Mouse (Mus musculus) ZHBTc4 (cell line): ENCODE data around the gene Zfhx2.

Experiments
- DNase-seq: peaks from one replicate; pipeline ENCODE4 v3.0.0-alpha.2; 2011; ENCODE audit warnings: low read depth, low spot score

Zfhx2 gene

DNA sequence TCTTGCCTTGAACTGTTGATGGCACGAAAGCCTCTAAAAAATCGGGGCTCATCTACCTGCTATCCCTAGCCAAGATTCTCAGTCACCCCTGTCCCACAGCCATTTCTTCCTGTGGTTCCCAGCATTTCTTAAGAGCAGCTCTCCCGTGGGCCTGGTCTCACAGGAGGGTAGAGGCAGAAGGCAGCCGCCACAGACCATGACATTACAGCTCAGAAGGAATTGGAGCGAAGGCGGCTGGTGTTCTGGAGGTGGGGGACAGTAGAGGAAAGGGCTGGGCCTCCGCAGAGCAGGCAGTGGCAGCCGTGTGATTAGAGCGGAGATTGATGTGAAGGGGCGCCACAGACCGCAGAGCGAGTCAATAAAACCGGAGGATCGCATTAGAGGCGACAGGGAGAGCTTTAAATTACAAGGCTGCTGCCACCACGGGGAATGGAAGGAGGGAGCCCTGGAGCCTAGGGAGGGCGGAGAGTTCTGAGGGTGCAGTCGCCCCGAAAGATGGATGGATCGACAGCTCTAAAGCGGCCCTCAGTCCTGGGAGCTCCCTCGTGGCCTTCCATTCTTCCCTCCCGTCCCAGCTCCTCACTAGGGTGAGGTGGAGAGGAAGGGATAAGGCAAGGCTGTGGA lies 13.6 kb downstream of the Zfhx2 start:
- no peak for DNase-seq

- peak; percentile 94 for DNase-seq
These were observed 14.4 kb downstream of the Zfhx2 start for GRCm38 (mm10) chr14:55077481-55078365.

DNA sequence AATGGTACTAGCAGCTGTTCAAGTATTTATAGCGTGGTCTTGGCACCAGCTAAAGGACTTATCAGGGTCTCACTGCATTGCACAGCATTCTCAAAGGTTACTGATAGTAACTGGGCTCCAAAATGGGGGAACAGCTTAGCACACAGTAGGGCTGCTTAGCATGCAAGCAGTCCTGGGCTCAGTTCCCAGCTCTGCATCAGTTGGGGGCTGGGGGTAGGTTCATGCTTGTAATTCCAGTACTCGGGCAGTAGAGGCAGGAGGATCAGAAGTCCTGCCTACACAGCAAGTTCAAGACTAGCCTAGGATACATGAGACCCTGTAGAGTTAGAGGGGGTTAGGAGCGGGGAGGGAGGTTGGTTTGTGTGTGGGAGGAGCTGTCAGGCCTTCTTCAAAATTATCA lies 15.2 kb downstream of the Zfhx2 start:
- DNase-seq = peak; percentile 72

DNA sequence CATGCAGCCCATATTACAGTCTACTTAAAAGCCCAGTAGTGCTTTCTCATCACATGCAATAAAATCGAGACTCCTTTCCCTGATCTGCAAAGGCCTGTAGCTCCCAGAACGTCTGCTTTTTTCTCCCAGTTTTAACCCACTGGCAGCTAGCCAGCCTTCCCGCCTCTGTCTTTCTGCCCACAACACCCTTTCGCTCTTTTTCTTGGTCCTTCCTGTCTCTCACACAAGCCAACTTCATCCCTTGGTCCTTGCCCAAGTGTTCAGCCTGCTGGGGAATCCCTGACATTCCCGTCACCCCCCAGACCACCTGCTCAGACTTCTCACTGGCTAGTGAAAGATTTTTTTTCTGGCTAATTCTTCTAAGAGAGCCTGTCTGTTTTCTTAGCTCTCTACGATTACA lies 15.9 kb downstream of the Zfhx2 start:
- no peak for DNase-seq

- no peak for DNase-seq
These were observed 17.7 kb downstream of the Zfhx2 start for GRCm38 (mm10) chr14:55074416-55074815.

DNA sequence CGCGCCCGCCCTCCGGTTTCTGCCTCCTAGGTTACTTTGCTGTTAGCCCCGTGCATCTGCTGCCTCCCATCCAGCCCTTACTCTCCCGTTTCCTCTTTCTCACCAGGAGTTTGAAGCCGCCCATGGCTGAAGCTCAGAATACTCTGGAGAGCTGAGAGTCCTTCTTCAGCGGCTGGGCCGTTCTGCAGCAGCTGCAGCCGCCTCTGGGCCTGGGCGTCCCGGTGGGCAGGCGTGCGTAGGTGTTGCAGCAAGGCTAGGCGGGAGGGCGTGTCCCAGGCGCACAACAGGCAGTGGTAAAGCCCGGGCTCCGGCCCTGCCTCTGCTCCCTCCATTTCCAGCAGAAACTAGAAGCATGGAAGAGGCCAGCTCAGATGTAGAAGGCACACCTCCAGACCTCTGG lies 20.4 kb downstream of the Zfhx2 start:
- peak; percentile 81 for DNase-seq

DNA sequence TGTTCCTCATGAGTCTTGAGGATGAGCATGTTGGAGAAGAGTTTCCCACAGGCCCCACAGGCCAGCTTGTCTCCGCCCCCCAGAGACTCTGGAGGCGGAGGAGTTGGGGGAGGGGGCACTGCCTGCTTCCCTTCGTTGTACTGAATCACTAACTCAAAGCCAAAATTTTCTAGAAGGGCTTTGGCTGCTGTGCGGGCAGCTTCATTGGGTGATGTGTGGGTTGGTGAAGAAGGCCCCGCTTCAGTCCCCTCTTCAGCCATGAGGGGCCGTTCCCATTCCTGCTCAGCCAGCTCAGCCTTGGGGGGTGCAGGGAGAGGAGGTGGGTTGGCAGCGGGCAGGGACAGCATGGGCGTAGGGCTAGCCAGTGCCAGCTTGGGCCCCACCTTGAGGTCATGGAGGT lies 26.1 kb downstream of the Zfhx2 start:
- peak; percentile 49 for DNase-seq

GRCm38 (mm10) chr14:55065391-55065790 lies 26.7 kb downstream of the Zfhx2 start:
- DNase-seq = no peak

- peak; percentile 37 for DNase-seq
These were observed 27.4 kb downstream of the Zfhx2 start for GRCm38 (mm10) chr14:55064481-55065370.

GRCm38 (mm10) chr14:55063581-55064381 lies 28.3 kb downstream of the Zfhx2 start:
- DNase-seq = no peak

GRCm38 (mm10) chr14:55063117-55063516 lies 29.0 kb downstream of the Zfhx2 start:
- no peak for DNase-seq

DNA sequence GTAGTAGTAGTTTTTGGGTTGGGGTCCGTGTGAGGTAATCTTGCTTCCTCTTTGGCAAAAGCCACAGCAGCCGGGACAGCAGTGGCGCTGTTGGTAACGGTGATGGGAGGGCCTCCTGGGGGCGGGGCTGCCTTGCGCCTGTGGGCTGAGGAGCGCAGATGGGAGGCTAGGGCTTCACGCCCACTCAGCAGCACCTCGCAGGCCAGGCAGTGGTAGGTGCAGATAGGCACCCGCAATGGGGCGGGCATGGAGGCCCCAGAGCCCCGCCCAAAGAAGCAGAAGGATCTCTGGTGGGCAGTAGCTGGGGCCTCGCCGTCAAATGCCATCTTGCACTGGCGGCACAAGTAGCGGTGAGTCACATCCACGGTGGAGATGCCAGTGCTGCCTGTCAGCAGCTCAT lies 29.5 kb downstream of the Zfhx2 start:
- DNase-seq = peak; percentile 78

DNA sequence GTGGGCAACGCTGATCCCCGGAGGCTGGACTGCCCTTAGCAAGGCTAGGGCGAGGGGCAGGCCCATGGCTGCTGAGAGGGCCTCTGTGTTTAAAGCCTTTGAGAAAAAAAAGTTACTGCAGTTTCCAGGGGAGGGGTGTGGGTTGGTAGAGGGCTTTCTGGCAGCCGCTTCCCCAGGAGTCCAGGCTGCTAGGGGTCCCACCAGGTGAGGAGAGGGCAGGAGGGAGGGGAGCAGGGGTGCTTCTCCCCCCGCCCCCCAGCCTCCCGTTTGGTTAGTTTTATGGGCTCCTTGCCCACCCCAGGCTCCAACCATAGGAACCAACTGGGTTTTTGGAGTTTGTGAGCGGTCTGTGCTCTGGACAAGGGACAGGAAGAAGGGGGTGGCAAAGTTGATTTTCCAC lies 30.3 kb downstream of the Zfhx2 start:
- DNase-seq = no peak

- DNase-seq = no peak
These were observed 32.2 kb downstream of the Zfhx2 start for GRCm38 (mm10) chr14:55059931-55060330.

DNA sequence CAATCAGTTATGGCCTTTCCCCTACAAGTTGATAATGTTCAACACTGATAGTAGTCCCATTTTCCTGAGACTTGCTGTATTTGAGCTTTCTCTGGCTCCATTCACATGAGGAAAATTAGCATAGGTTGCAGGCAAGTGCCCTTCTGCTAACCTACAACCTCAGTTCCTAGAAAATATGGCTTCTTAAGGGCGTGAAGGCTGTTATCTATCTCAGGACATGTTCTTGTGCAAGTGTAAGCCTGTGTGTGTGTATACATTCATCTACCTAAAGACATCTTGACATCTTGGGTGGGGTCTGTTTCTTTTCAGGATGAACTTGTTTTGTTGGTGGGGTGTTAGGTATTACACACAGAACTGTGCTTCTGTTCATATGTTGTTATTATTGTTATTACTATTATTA lies 33.1 kb downstream of the Zfhx2 start:
- DNase-seq = no peak

GRCm38 (mm10) chr14:55055167-55055834 lies 36.8 kb downstream of the Zfhx2 start:
- DNase-seq = peak; percentile 14

GRCm38 (mm10) chr14:55054191-55054749 lies 37.9 kb downstream of the Zfhx2 start:
- DNase-seq = no peak

DNA sequence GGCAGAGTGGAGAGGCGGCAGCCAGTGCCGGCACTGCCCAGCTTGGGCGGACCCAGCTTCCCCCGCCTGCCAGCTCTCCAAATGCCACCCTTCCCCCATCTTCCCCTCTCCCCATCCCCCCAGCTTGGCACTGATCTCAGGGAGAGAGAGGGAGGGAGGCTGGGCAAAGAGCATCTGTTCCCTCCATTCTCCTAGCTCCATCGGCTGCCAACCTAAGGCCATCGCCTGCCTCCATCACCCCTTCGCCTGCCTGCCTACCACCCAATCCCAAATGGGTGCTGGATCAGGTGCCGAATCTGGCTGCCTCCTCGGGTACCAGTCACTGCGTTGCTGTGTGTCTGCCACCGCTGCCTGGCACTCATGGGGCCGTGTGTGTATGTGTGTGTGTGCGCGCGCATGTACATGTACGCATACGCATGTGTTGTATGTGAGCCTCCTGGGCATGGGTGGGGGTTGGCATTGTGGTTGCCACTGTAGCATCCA lies 38.4 kb downstream of the Zfhx2 start:
- no peak for DNase-seq

GRCm38 (mm10) chr14:55053050-55053449 lies 39.1 kb downstream of the Zfhx2 start:
- no peak for DNase-seq

DNA sequence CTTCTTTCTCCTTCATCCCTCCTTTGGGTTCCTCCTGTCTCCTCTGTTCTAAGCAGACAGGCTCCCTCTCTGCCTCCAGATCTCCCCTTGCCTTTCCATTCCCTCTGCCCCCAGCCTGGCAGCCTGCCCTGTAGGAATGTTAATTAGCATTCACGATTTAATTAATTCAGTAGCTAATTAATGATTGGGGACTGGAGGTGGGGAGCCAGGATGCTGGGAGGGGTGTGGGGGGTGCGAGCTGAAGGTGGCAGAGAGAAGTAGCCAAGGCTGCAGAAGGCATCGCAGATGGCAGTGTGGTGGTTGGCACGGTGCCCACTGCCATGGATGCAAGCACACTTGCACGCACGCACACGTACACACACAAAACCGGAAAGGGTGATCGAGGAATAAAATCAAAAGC lies 39.6 kb downstream of the Zfhx2 start:
- DNase-seq = no peak
